Mouse (Mus musculus): ENCODE results near the gene Nek6. TPM values are rescaled to one million over a fixed set of nuclear protein-coding genes. Genes with fewer than 3 reads are reported as not detected.
A peak's percentile ranks its signal among the peaks of the same experiment; 100 is the strongest.

The Nek6 gene
- polyA plus RNA-seq, 1 experiment = not detected

DNA sequence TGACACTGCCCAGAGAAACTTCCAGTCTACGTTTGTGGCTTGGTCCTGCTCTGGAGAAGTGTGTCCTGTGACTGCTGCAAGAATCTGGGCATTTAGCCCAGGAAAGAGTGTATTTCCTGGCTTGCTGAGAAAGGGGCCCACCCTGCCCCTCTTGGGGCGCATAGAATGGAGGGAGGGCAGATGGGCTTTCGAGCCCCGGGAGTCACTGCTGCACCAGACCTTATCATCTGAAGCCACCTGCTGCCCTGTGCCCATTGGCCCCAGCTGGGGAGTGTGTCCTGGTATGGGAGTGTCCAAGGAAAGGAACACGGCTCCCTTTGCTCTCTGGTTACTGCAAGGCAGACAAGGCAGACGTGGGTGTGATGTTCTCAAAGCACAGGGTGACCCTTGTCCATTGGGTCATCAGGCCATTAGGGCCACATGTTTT lies 19.5 kb downstream of the Nek6 start:
- WGBS = 73% methylated on average over 6 of the region's 6 CpGs
- Histone ChIP-seq H3K4me3 (ENCODE audit: insufficient read depth, low read depth, low read length) (no peak overlapping the region), H3K27ac (ENCODE audit: insufficient read depth, low read depth, low read length) (no peak overlapping the region), H3K4me1 (ENCODE audit: control insufficient read depth, insufficient read depth, low read length) (peaks cover 14% of the 10 kb centered on the region)
- TF ChIP-seq POLR2A (IDR thresholded peaks at IDR 0.05; ENCODE audit: insufficient read depth, low read depth, low read length) (no peak), CTCF (IDR thresholded peaks at IDR 0.05; ENCODE audit: insufficient read depth, low read depth, low read length) (no peak)

DNA sequence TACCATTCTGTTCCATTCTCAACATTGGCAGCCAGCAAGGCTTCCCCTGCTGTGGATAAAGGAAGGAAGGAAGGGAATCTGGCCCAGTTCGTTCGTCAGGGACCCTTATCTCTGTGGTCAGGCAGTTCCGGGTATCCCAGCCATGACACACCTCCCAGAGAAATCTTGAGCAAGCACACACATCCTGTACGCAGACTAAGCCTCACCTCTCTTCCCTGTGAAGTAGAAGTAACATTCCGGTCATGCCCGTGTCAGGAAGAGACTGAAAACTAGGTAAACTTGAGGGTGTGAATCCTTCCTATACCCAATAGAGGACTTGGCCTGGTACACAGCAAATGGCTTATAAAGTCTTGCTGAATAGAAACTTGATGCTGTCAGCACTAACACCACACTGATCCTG lies 21.9 kb downstream of the Nek6 start:
- WGBS = 73% methylated on average over 6 of the region's 6 CpGs

DNA sequence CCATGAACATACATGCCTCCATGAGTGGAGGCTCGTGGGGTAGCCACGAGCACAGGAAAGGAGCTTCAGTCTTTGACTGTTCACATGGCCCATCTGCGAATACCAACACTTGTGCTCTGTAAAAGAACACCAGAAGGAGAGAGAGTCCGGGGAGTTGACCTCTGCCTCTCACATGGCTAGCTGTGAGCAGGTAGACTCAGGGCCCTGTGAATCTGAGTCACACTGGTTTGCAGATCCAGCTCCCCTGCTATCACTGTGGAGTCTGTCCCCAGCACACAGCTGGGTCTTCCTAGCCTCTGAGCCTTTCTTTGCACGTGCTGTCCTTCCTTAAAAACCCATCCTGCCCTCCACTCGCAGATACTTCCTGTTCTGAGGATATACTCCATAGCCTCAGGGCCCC lies 22.3 kb downstream of the Nek6 start:
- Histone ChIP-seq H3K4me3 (ENCODE audit: insufficient read depth, low read depth, low read length) (no peak overlapping the region), H3K27ac (ENCODE audit: insufficient read depth, low read depth, low read length) (no peak overlapping the region), H3K4me1 (ENCODE audit: control insufficient read depth, insufficient read depth, low read length) (peaks cover 29% of the 10 kb centered on the region)
- TF ChIP-seq CTCF (IDR thresholded peaks at IDR 0.05; ENCODE audit: insufficient read depth, low read depth, low read length) = no peak
- no peak for TF ChIP-seq POLR2A (IDR thresholded peaks at IDR 0.05; ENCODE audit: insufficient read depth, low read depth, low read length)
- 77% methylated on average over 6 of the region's 6 CpGs for WGBS

More for the DNA sequence above, 21.9 kb downstream of the Nek6 start:
- peaks cover 29% of the 10 kb centered on the region for H3K4me1 ChIP-seq (ENCODE audit: control insufficient read depth, insufficient read depth, low read length)
- no peak overlapping the region for H3K27ac ChIP-seq (ENCODE audit: insufficient read depth, low read depth, low read length)
- TF ChIP-seq POLR2A (IDR thresholded peaks at IDR 0.05; ENCODE audit: insufficient read depth, low read depth, low read length) = no peak
- TF ChIP-seq CTCF (IDR thresholded peaks at IDR 0.05; ENCODE audit: insufficient read depth, low read depth, low read length) = no peak
- H3K4me3 ChIP-seq (ENCODE audit: insufficient read depth, low read depth, low read length) = no peak overlapping the region

DNA sequence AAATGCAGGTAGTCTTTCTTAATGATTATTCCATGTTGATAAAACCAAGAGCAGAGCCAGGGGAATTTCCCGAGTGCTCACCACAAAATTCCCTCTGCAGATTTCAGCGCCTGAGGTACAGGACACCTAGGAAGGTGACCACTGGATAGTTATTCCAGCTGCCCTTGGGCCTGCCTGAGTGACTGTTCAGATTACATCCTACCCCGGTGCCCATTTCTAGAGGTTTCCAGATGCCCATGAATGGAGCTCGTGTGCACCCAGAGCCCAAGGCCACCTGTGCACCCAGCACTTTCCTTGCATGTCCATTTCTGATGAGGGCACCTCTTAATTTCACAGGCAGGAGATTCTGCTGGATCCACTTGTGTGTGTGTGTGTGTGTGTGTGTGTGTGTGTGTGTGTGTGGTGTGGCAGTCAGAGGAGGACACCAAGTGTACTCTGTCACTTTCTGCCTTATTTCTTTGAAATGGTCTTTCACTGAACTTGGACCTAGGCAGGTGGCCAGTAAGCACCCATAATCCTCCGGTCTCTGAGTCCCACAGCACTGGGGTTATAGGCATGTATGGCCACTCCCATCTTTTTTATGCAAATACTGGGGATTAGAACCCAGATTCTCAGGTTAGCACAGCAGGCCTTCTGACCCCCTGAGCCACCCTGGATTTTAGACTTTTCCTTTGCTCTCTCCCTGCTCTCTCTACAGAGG lies 22.9 kb downstream of the Nek6 start:
- 95% methylated on average over 5 of the region's 5 CpGs for WGBS
- H3K4me1 ChIP-seq (ENCODE audit: control insufficient read depth, insufficient read depth, low read length) = peaks cover 29% of the 10 kb centered on the region

DNA sequence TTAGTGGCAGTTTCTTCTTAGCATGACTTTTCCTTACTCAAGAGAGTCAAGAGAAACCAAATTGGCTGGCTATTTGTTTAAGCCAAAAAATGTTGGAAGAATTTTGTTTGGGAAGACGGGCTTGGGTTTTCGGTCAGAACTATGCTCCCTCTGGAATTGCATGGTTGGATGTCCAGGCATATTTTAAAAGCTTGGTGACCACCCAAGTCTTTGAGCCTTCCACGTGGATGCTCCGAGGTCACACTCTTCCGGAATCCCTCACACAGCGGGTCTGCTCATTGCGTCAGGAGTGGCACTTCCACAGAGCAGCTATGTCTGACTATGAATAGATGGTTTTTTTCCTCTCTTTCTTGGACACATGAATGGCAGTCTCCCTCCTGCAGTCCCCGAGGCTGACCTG lies 23.6 kb downstream of the Nek6 start:
- peaks cover 35% of the 10 kb centered on the region for H3K4me1 ChIP-seq (ENCODE audit: control insufficient read depth, insufficient read depth, low read length)
- H3K4me3 ChIP-seq (ENCODE audit: insufficient read depth, low read depth, low read length) = no peak overlapping the region
- 73% methylated on average over 8 of the region's 8 CpGs for WGBS
- TF ChIP-seq CTCF (IDR thresholded peaks at IDR 0.05; ENCODE audit: insufficient read depth, low read depth, low read length) = no peak
- TF ChIP-seq POLR2A (IDR thresholded peaks at IDR 0.05; ENCODE audit: insufficient read depth, low read depth, low read length) = no peak
- no peak overlapping the region for H3K27ac ChIP-seq (ENCODE audit: insufficient read depth, low read depth, low read length)

More for the DNA sequence above, 22.9 kb downstream of the Nek6 start:
- Histone ChIP-seq H3K4me3 (ENCODE audit: insufficient read depth, low read depth, low read length) (no peak overlapping the region), H3K27ac (ENCODE audit: insufficient read depth, low read depth, low read length) (no peak overlapping the region)
- TF ChIP-seq POLR2A (IDR thresholded peaks at IDR 0.05; ENCODE audit: insufficient read depth, low read depth, low read length) = no peak
- no peak for TF ChIP-seq CTCF (IDR thresholded peaks at IDR 0.05; ENCODE audit: insufficient read depth, low read depth, low read length)

DNA sequence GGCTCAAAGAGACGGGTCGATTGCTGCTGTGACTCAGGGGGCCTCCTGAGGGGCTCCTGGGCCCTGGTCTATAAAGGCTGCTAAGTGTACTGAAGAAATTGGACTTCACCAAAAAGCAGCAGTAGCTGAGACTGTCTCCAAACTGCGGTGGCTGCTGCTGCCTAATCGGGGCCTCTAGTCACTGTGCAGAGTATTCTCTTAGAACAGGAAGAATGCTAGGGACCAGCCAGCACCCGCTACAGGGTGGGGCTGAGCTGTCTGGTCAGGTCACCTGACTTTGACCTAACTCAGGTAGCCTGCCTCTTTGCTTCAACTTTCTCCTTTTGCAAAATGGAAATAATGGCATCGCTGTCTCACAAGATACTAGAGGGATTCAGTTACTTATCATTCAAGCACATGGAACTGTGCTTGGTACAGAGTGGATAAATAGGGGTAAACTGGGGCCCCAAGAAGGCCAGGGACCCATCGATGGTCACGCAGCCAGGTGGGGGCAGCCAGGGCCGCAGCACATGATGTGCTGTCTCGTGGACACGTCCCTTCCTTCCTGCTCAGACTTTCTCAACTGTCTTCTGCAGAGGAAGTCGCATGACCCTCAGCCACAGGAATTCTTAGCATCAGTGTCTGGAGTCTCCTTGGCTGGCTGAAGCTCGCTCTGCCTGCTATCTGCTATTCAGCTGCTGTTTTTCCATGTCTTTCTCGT lies 24.2 kb downstream of the Nek6 start:
- Histone ChIP-seq H3K4me3 (ENCODE audit: insufficient read depth, low read depth, low read length) (no peak overlapping the region), H3K27ac (ENCODE audit: insufficient read depth, low read depth, low read length) (peak overlapping the region; percentile 79), H3K4me1 (ENCODE audit: control insufficient read depth, insufficient read depth, low read length) (peaks cover 35% of the 10 kb centered on the region)
- WGBS = 63% methylated on average over 14 of the region's 14 CpGs
- TF ChIP-seq CTCF (IDR thresholded peaks at IDR 0.05; ENCODE audit: insufficient read depth, low read depth, low read length) = no peak
- TF ChIP-seq POLR2A (IDR thresholded peaks at IDR 0.05; ENCODE audit: insufficient read depth, low read depth, low read length) = no peak

DNA sequence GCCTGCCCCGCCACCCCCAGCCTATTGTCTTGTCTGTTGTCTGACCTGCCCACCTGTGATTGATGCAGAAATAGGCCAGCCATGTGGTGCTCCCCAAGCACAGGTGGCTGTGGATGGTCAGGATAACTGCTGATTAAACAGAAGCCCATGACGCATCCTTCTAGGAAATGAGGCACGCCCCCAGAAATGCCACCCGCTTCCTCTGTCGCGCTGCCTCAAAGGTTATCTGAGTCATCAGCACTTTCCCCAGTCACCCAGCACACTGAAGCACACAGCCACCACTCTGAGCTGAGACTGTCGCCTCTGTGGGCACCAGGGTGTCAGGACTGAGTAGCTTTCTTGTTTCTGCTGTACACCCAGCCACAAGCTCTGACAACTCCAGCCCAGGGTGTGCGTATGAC lies 24.9 kb downstream of the Nek6 start:
- TF ChIP-seq CTCF (IDR thresholded peaks at IDR 0.05; ENCODE audit: insufficient read depth, low read depth, low read length) = no peak
- TF ChIP-seq POLR2A (IDR thresholded peaks at IDR 0.05; ENCODE audit: insufficient read depth, low read depth, low read length) = no peak
- Histone ChIP-seq H3K4me1 (ENCODE audit: control insufficient read depth, insufficient read depth, low read length) (peaks cover 37% of the 10 kb centered on the region), H3K27ac (ENCODE audit: insufficient read depth, low read depth, low read length) (peak overlapping the region; percentile 79; the same call in 1 of the 2 replicates), H3K4me3 (ENCODE audit: insufficient read depth, low read depth, low read length) (no peak overlapping the region)
- 23% methylated on average over 8 of the region's 8 CpGs for WGBS

DNA sequence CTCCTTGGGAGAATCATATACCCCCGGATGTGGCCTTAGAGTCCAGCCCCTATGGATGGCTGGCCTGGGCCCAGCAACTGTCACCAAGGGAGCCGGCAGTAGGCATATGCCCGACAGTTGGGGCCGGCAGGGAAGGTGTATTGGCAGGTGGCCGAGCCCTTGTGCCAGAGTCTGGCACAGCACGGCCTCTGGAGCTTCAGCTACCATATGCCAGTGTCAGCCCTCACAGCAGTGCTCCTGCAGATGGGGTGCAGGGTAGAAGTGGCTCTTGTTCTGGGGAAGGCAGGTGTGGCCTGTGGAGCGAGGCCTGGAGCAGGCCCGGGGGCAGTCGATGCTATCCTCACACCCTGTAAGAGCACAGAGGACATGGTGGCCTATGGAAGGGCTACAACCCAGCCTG lies 28.2 kb downstream of the Nek6 start:
- H3K27ac ChIP-seq (ENCODE audit: insufficient read depth, low read depth, low read length) = no peak overlapping the region
- TF ChIP-seq CTCF (IDR thresholded peaks at IDR 0.05; ENCODE audit: insufficient read depth, low read depth, low read length) (no peak), POLR2A (IDR thresholded peaks at IDR 0.05; ENCODE audit: insufficient read depth, low read depth, low read length) (no peak)
- 84% methylated on average over 9 of the region's 9 CpGs for WGBS

DNA sequence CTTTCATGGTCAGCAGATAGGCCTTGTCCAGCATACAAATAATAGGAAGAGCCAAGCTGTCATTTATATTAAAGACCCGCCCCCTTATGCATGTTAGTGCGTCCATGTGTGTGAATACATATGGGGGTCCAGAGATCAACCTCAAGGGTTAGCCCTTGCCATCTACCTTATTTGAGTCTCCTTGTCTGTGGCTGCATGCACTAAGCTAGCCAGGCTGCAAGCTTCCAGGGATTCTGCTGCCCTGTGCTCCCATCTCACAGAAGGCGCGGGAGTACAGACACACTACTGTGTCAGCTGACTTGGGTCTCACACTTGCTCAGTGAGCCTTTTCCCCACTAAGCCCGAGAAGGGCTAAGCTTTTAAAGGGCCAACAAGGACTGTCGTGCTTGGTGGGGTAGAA lies 29.2 kb downstream of the Nek6 start:
- Histone ChIP-seq H3K4me1 (ENCODE audit: control insufficient read depth, insufficient read depth, low read length) (peaks cover 33% of the 10 kb centered on the region), H3K27ac (ENCODE audit: insufficient read depth, low read depth, low read length) (no peak overlapping the region), H3K4me3 (ENCODE audit: insufficient read depth, low read depth, low read length) (no peak overlapping the region)
- whole genome bisulfite sequencing = 92% methylated on average over 6 of the region's 6 CpGs
- TF ChIP-seq CTCF (IDR thresholded peaks at IDR 0.05; ENCODE audit: insufficient read depth, low read depth, low read length) (no peak), POLR2A (IDR thresholded peaks at IDR 0.05; ENCODE audit: insufficient read depth, low read depth, low read length) (no peak)

More for the DNA sequence above, 28.2 kb downstream of the Nek6 start:
- Histone ChIP-seq H3K4me1 (ENCODE audit: control insufficient read depth, insufficient read depth, low read length) (peaks cover 40% of the 10 kb centered on the region), H3K4me3 (ENCODE audit: insufficient read depth, low read depth, low read length) (no peak overlapping the region)
